Mouse (Mus musculus): ENCODE measurements around the gene Snf8. TPM values are rescaled to one million over a fixed set of nuclear protein-coding genes. Genes with fewer than 3 reads are reported as not detected.

Gene Snf8
- polyA plus RNA-seq, 1 experiment from 2014 or later = 100 TPM

- Histone ChIP-seq H3K4me3 (replicated peaks) (no peak overlapping the region), H3K36me3 (peaks cover 76% of the 10 kb centered on the region), H3K27ac (replicated peaks) (no peak overlapping the region), H3K9ac (no peak overlapping the region), H3K9me3 (replicated peaks) (no peaks in the 10 kb centered on the region), H3K4me1 (no peaks in the 10 kb centered on the region), H3K27me3 (no peaks in the 10 kb centered on the region), H3K4me2 (replicated peaks) (no peak overlapping the region)
- ATAC-seq (ENCODE audit: insufficient number of reproducible peaks, low FRiP score, low TSS enrichment, low read depth) = no peak
- 84% methylated on average over 4 of the region's 4 CpGs for WGBS
Observed at GRCm38 (mm10) chr11:96047469-96048373, 13.0 kb downstream of the Snf8 start.

- Histone ChIP-seq H3K36me3 (peaks cover 81% of the 10 kb centered on the region), H3K4me1 (no peaks in the 10 kb centered on the region), H3K9ac (no peak overlapping the region), H3K4me2 (replicated peaks) (no peak overlapping the region), H3K9me3 (replicated peaks) (no peaks in the 10 kb centered on the region), H3K4me3 (replicated peaks) (no peak overlapping the region), H3K27ac (replicated peaks) (no peak overlapping the region), H3K27me3 (no peaks in the 10 kb centered on the region)
- WGBS = 75% methylated on average over 4 of the region's 4 CpGs
- ATAC-seq (ENCODE audit: insufficient number of reproducible peaks, low FRiP score, low TSS enrichment, low read depth) = no peak
Observed at GRCm38 (mm10) chr11:96049939-96050338, 15.3 kb downstream of the Snf8 start.

- H3K9me3 ChIP-seq (replicated peaks) = no peaks in the 10 kb centered on the region
- no peak overlapping the region for H3K4me3 ChIP-seq (replicated peaks)
- H3K27me3 ChIP-seq = no peaks in the 10 kb centered on the region
- H3K27ac ChIP-seq (replicated peaks) = no peak overlapping the region
- H3K36me3 ChIP-seq = peaks cover 83% of the 10 kb centered on the region
- 98% methylated on average over 3 of the region's 3 CpGs for WGBS
- no peak overlapping the region for H3K4me2 ChIP-seq (replicated peaks)
- no peak overlapping the region for H3K9ac ChIP-seq
- ATAC-seq (ENCODE audit: insufficient number of reproducible peaks, low FRiP score, low TSS enrichment, low read depth) = no peak
- H3K4me1 ChIP-seq = no peaks in the 10 kb centered on the region
Observed at GRCm38 (mm10) chr11:96050854-96051253, 16.2 kb downstream of the Snf8 start.

- 94% methylated on average over 4 of the region's 4 CpGs for WGBS
- Histone ChIP-seq H3K27ac (replicated peaks) (no peak overlapping the region), H3K9me3 (replicated peaks) (no peaks in the 10 kb centered on the region), H3K9ac (no peak overlapping the region), H3K4me3 (replicated peaks) (no peak overlapping the region), H3K36me3 (peaks cover 70% of the 10 kb centered on the region), H3K4me2 (replicated peaks) (no peak overlapping the region), H3K4me1 (peaks cover 11% of the 10 kb centered on the region), H3K27me3 (no peaks in the 10 kb centered on the region)
- no peak for ATAC-seq (ENCODE audit: insufficient number of reproducible peaks, low FRiP score, low TSS enrichment, low read depth)
Observed at GRCm38 (mm10) chr11:96058309-96058708, 23.6 kb downstream of the Snf8 start.

GRCm38 (mm10) chr11:96064521-96065214 is 30.0 kb downstream of the Snf8 start:
- no peaks in the 10 kb centered on the region for H3K9me3 ChIP-seq (replicated peaks)
- WGBS = under 1% methylated on average over 63 of the region's 64 CpGs
- H3K4me2 ChIP-seq (replicated peaks) = peak overlapping the region; percentile 80
- peaks cover 17% of the 10 kb centered on the region for H3K36me3 ChIP-seq
- no peaks in the 10 kb centered on the region for H3K27me3 ChIP-seq
- H3K4me1 ChIP-seq = peaks cover 28% of the 10 kb centered on the region
- peak; percentile 58 for ATAC-seq (ENCODE audit: insufficient number of reproducible peaks, low FRiP score, low TSS enrichment, low read depth)
- peak overlapping the region; percentile 95 for H3K9ac ChIP-seq
- H3K27ac ChIP-seq (replicated peaks) = peak overlapping the region; percentile 85
- peak overlapping the region; percentile 94 for H3K4me3 ChIP-seq (replicated peaks)

- Histone ChIP-seq H3K9me3 (replicated peaks) (no peaks in the 10 kb centered on the region), H3K36me3 (peaks cover 12% of the 10 kb centered on the region), H3K4me3 (replicated peaks) (peak within 1 kb of the TSS; percentile 94), H3K4me1 (peaks cover 28% of the 10 kb centered on the region), H3K27ac (replicated peaks) (peak within 1 kb of the TSS; percentile 85), H3K9ac (peak within 1 kb of the TSS; percentile 95), H3K27me3 (no peaks in the 10 kb centered on the region), H3K4me2 (replicated peaks) (peak within 1 kb of the TSS; percentile 80)
- ATAC-seq (ENCODE audit: insufficient number of reproducible peaks, low FRiP score, low TSS enrichment, low read depth) = peak; percentile 97
- WGBS = 5% methylated on average over 50 of the region's 50 CpGs
Observed at GRCm38 (mm10) chr11:96065215-96065911, 30.7 kb downstream of the Snf8 start, which contains the start of gene Ube2z. TSS of gene Ube2z (minus strand) at chr11:96065388.

- Histone ChIP-seq H3K4me3 (replicated peaks) (no peak overlapping the region), H3K4me2 (replicated peaks) (no peak overlapping the region), H3K9ac (no peak overlapping the region), H3K27me3 (no peaks in the 10 kb centered on the region), H3K27ac (replicated peaks) (no peak overlapping the region), H3K4me1 (peaks cover 17% of the 10 kb centered on the region), H3K9me3 (replicated peaks) (no peaks in the 10 kb centered on the region), H3K36me3 (peaks cover 14% of the 10 kb centered on the region)
- no peak for ATAC-seq (ENCODE audit: insufficient number of reproducible peaks, low FRiP score, low TSS enrichment, low read depth)
- WGBS = 61% methylated on average over 5 of the region's 5 CpGs
Observed at GRCm38 (mm10) chr11:96068231-96068630, 33.5 kb downstream of the Snf8 start.

- WGBS = 87% methylated on average over 7 of the region's 7 CpGs
- Histone ChIP-seq H3K36me3 (peaks cover 14% of the 10 kb centered on the region), H3K4me3 (replicated peaks) (no peak overlapping the region), H3K27me3 (no peaks in the 10 kb centered on the region), H3K27ac (replicated peaks) (no peak overlapping the region), H3K4me1 (peaks cover 19% of the 10 kb centered on the region), H3K9ac (no peak overlapping the region), H3K9me3 (replicated peaks) (no peaks in the 10 kb centered on the region), H3K4me2 (replicated peaks) (no peak overlapping the region)
- no peak for ATAC-seq (ENCODE audit: insufficient number of reproducible peaks, low FRiP score, low TSS enrichment, low read depth)
Observed at GRCm38 (mm10) chr11:96070353-96070752, 35.7 kb downstream of the Snf8 start.

GRCm38 (mm10) chr11:96071013-96071412 is 36.3 kb downstream of the Snf8 start:
- 93% methylated on average over 1 of the region's 1 CpGs for WGBS

GRCm38 (mm10) chr11:96073295-96073993 is 38.8 kb downstream of the Snf8 start:
- Histone ChIP-seq H3K36me3 (peaks cover 14% of the 10 kb centered on the region), H3K4me1 (peaks cover 14% of the 10 kb centered on the region), H3K4me2 (replicated peaks) (no peak overlapping the region), H3K27ac (replicated peaks) (no peak overlapping the region), H3K27me3 (no peaks in the 10 kb centered on the region), H3K9me3 (replicated peaks) (no peaks in the 10 kb centered on the region), H3K9ac (no peak overlapping the region), H3K4me3 (replicated peaks) (peak overlapping the region; percentile 91)
- 80% methylated on average over 9 of the region's 9 CpGs for WGBS
- no peak for ATAC-seq (ENCODE audit: insufficient number of reproducible peaks, low FRiP score, low TSS enrichment, low read depth)

More at GRCm38 (mm10) chr11:96071013-96071412, 36.3 kb downstream of the Snf8 start:
- peaks cover 14% of the 10 kb centered on the region for H3K4me1 ChIP-seq
- H3K4me3 ChIP-seq (replicated peaks) = no peak overlapping the region
- no peak overlapping the region for H3K9ac ChIP-seq
- no peaks in the 10 kb centered on the region for H3K27me3 ChIP-seq
- H3K27ac ChIP-seq (replicated peaks) = no peak overlapping the region
- ATAC-seq (ENCODE audit: insufficient number of reproducible peaks, low FRiP score, low TSS enrichment, low read depth) = no peak
- H3K36me3 ChIP-seq = peaks cover 14% of the 10 kb centered on the region
- H3K9me3 ChIP-seq (replicated peaks) = no peaks in the 10 kb centered on the region
- no peak overlapping the region for H3K4me2 ChIP-seq (replicated peaks)

Data from embryonic facial prominence, embryonic 15.5 days (tissue).